Mouse (Mus musculus): ENCODE results near the gene Lta. TPM values are rescaled to one million over a fixed set of nuclear protein-coding genes. Genes with fewer than 3 reads are reported as not detected.
"Not testable (repeated sequence)": the region's sequence is repeated elsewhere in the genome, so short reads cannot be mapped to it uniquely, and the experiment has no call there.

Gene Lta
- polyA plus RNA-seq, 1 experiment from 2014 or later = not detected

DNA sequence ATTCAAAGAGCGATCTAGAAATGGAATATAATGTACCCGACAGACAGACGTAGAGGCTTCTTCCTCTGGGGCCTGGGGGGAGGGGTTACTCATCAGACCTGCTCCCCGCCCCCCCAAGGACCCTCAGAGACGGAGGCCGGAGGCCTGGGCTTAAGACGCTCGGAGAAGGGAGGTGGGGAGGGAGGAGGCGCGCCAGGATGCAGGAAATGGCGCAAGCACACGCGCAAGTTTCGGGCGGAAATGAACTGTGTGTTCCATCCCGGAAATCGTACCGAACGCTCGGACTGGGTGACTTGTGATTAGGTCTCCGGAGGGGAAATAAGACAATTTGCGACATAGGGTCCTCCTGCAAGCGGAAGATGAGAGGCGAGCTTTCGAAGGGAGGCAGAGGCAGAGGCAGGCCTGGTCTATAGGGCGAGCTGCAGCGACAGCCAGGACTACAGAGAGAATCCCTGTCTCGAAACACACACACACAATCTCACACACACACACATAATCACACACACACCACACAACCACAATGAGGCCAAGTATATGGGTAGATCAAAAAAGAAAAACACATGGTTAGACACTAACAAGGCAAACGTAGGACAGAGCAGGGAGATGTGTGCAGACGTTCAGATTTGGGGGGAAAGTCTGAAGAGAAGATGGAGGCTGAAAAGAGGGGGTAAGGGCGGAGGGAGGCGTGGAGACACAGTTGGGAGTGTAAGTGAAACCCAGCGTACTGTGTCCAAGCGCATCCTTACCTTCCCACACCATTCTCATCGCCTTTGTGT lies 30.7 kb upstream of the Lta start, which contains the start of gene Nfkbil1:
Gene Nfkbil1 (minus strand): TSS at position 179 of the 776 bp plus-strand sequence.
- Histone ChIP-seq H3K4me2 (peak within 1 kb of the TSS; percentile 85), H3K27me3 (no peaks in the 10 kb centered on the region), H3K4me1 (peaks cover 40% of the 10 kb centered on the region), H3K27ac (peak within 1 kb of the TSS; percentile 97), H3K9me3 (replicated peaks) (no peaks in the 10 kb centered on the region), H3K36me3 (ENCODE audit: poor library complexity, severe bottlenecking) (peaks cover 17% of the 10 kb centered on the region), H3K4me3 (peak within 1 kb of the TSS; percentile 58), H3K9ac (peak within 1 kb of the TSS; percentile 86)
- under 1% methylated on average over 35 of the region's 35 CpGs for WGBS
- peak; percentile 77 for ATAC-seq

GRCm38 (mm10) chr17:35234903-35235302 lies 29.8 kb upstream of the Lta start:
- no peak for ATAC-seq
- Histone ChIP-seq H3K9ac (peak overlapping the region; percentile 86), H3K27ac (peak overlapping the region; percentile 97), H3K4me3 (peak overlapping the region; percentile 58), H3K4me2 (peak overlapping the region; percentile 85), H3K9me3 (replicated peaks) (no peaks in the 10 kb centered on the region), H3K27me3 (no peaks in the 10 kb centered on the region), H3K4me1 (peaks cover 32% of the 10 kb centered on the region), H3K36me3 (ENCODE audit: poor library complexity, severe bottlenecking) (peaks cover 25% of the 10 kb centered on the region)
- 15% methylated on average over 28 of the region's 31 CpGs for WGBS

- 93% methylated on average over 7 of the region's 7 CpGs for WGBS
- H3K27me3 ChIP-seq; ATAC-seq; H3K9me3 ChIP-seq (replicated peaks); H3K27ac ChIP-seq: not testable (repeated sequence)
- peaks cover 33% of the 10 kb centered on the region for H3K36me3 ChIP-seq (ENCODE audit: poor library complexity, severe bottlenecking)
- H3K4me1 ChIP-seq = peaks cover 32% of the 10 kb centered on the region
- H3K9ac ChIP-seq = 0 out of 2 replicates have a peak overlapping the region, but pooled peaks have one; percentile 86
- peak overlapping the region; percentile 58; the same call in 1 of the 2 replicates for H3K4me3 ChIP-seq
- H3K4me2 ChIP-seq = peak overlapping the region; percentile 85
Measured at GRCm38 (mm10) chr17:35234090-35234489, 28.9 kb upstream of the Lta start.

GRCm38 (mm10) chr17:35233114-35233980 lies 28.2 kb upstream of the Lta start, which contains the start of gene Atp6v1g2:
TSS of gene Atp6v1g2 (plus strand) at chr17:35233660.
- peaks cover 32% of the 10 kb centered on the region for H3K4me1 ChIP-seq
- WGBS = 79% methylated on average over 18 of the region's 18 CpGs
- peaks cover 40% of the 10 kb centered on the region for H3K36me3 ChIP-seq (ENCODE audit: poor library complexity, severe bottlenecking)
- no peaks in the 10 kb centered on the region for H3K9me3 ChIP-seq (replicated peaks)
- peak within 1 kb of the TSS; percentile 86 for H3K9ac ChIP-seq
- no peak within 1 kb of the TSS for H3K27ac ChIP-seq
- H3K4me2 ChIP-seq = peak within 1 kb of the TSS; percentile 85
- no peak for ATAC-seq
- H3K27me3 ChIP-seq = no peaks in the 10 kb centered on the region
- peak within 1 kb of the TSS; percentile 58 for H3K4me3 ChIP-seq

- Histone ChIP-seq H3K9me3 (replicated peaks) (no peaks in the 10 kb centered on the region), H3K4me3 (no peak overlapping the region), H3K9ac (peak overlapping the region; percentile 35; the same call in 1 of the 2 replicates), H3K36me3 (ENCODE audit: poor library complexity, severe bottlenecking) (peaks cover 47% of the 10 kb centered on the region), H3K27me3 (no peaks in the 10 kb centered on the region), H3K4me2 (no peak overlapping the region), H3K27ac (no peak overlapping the region), H3K4me1 (peaks cover 32% of the 10 kb centered on the region)
- 93% methylated on average over 5 of the region's 5 CpGs for WGBS
- no peak for ATAC-seq
Measured at GRCm38 (mm10) chr17:35232659-35233058, 27.5 kb upstream of the Lta start.

- H3K4me3 ChIP-seq = 0 out of 2 replicates have a peak overlapping the region, but pooled peaks have one; percentile 10
- H3K9ac ChIP-seq = peak overlapping the region; percentile 27; the same call in 1 of the 2 replicates
- no peaks in the 10 kb centered on the region for H3K9me3 ChIP-seq (replicated peaks)
- no peaks in the 10 kb centered on the region for H3K27me3 ChIP-seq
- no peak overlapping the region for H3K27ac ChIP-seq
- 13% methylated on average over 12 of the region's 12 CpGs for WGBS
- ATAC-seq = no peak
- H3K4me2 ChIP-seq = peak overlapping the region; percentile 40
- peaks cover 53% of the 10 kb centered on the region for H3K36me3 ChIP-seq (ENCODE audit: poor library complexity, severe bottlenecking)
- H3K4me1 ChIP-seq = peaks cover 30% of the 10 kb centered on the region
Measured at GRCm38 (mm10) chr17:35232043-35232442, 26.9 kb upstream of the Lta start.

GRCm38 (mm10) chr17:35231022-35231421 lies 25.9 kb upstream of the Lta start:
- Histone ChIP-seq H3K4me1 (peaks cover 23% of the 10 kb centered on the region), H3K9me3 (replicated peaks) (no peaks in the 10 kb centered on the region), H3K27me3 (no peaks in the 10 kb centered on the region), H3K9ac (0 out of 2 replicates have a peak overlapping the region, but pooled peaks have one; percentile 27), H3K36me3 (ENCODE audit: poor library complexity, severe bottlenecking) (peaks cover 57% of the 10 kb centered on the region), H3K4me3 (no peak overlapping the region), H3K27ac (no peak overlapping the region), H3K4me2 (no peak overlapping the region)
- WGBS = 94% methylated on average over 10 of the region's 10 CpGs
- ATAC-seq = no peak

GRCm38 (mm10) chr17:35226561-35227046 lies 21.5 kb upstream of the Lta start:
- Histone ChIP-seq H3K27me3 (no peaks in the 10 kb centered on the region), H3K4me1 (peaks cover under 1% of the 10 kb centered on the region), H3K36me3 (ENCODE audit: poor library complexity, severe bottlenecking) (peaks cover 70% of the 10 kb centered on the region), H3K27ac (no peak overlapping the region), H3K4me3 (no peak overlapping the region), H3K9me3 (replicated peaks) (no peaks in the 10 kb centered on the region), H3K4me2 (no peak overlapping the region), H3K9ac (no peak overlapping the region)
- WGBS = 90% methylated on average over 14 of the region's 14 CpGs
- no peak for ATAC-seq

DNA sequence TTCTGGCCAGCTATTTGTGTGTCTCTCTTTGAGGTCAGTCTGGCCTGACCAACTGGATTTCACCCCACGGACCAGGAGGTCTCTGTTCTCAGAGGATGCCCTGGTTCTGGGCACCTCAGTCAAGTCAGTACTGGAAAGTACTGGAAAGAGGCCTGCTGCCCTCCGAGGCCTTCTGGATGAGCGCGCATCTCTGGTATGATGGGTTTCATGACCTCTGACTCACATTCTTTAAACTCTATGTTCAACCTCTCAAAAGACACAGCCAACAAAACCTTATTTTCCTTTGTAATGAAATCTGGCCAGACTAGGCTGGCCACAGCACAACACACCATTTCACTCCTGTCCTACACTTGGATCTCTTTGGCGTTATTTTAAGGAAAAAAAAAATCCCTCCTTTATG lies 20.3 kb upstream of the Lta start:
- Histone ChIP-seq H3K4me1 (no peaks in the 10 kb centered on the region), H3K27ac (no peak overlapping the region), H3K9ac (no peak overlapping the region), H3K9me3 (replicated peaks) (no peaks in the 10 kb centered on the region), H3K36me3 (ENCODE audit: poor library complexity, severe bottlenecking) (peaks cover 68% of the 10 kb centered on the region), H3K4me3 (no peak overlapping the region), H3K27me3 (no peaks in the 10 kb centered on the region), H3K4me2 (no peak overlapping the region)
- WGBS = 96% methylated on average over 5 of the region's 5 CpGs
- ATAC-seq = no peak

- Histone ChIP-seq H3K27ac (no peak overlapping the region), H3K36me3 (ENCODE audit: poor library complexity, severe bottlenecking) (peaks cover 70% of the 10 kb centered on the region), H3K4me2 (no peak overlapping the region), H3K9me3 (replicated peaks) (no peaks in the 10 kb centered on the region), H3K9ac (no peak overlapping the region), H3K4me1 (no peaks in the 10 kb centered on the region), H3K4me3 (no peak overlapping the region), H3K27me3 (no peaks in the 10 kb centered on the region)
- WGBS = 97% methylated on average over 4 of the region's 4 CpGs
- no peak for ATAC-seq
Measured at GRCm38 (mm10) chr17:35224641-35225040, 19.5 kb upstream of the Lta start.

- Histone ChIP-seq H3K9ac (no peak overlapping the region), H3K4me3 (no peak overlapping the region), H3K4me1 (no peaks in the 10 kb centered on the region), H3K27ac (no peak overlapping the region), H3K27me3 (no peaks in the 10 kb centered on the region), H3K9me3 (replicated peaks) (no peaks in the 10 kb centered on the region), H3K4me2 (no peak overlapping the region), H3K36me3 (ENCODE audit: poor library complexity, severe bottlenecking) (peaks cover 56% of the 10 kb centered on the region)
- WGBS = 82% methylated on average over 6 of the region's 6 CpGs
- ATAC-seq = no peak
Measured at GRCm38 (mm10) chr17:35222299-35222698, 17.1 kb upstream of the Lta start.

Data from forebrain, embryonic 13.5 days (tissue).